Comparison of ENCODE assay signal across 10 mouse cellular contexts in genomic region chr1:91819237-91819636, GRCm38 (mm10). TPM values are rescaled to one million over a fixed set of nuclear protein-coding genes. Genes with fewer than 3 reads are reported as not detected.
A peak's percentile ranks its signal among the peaks of the same experiment; 100 is the strongest.
DNase-seq lines count a peak whose midpoint lies in the region; ATAC-seq and TF ChIP-seq lines count a peak whose summit lies in the region.
"Had no signal": no experiment of that assay in that cellular context is flagged by ENCODE, and none has a peak within 500 bp of the region (broad histone marks: within the 10 kb centered on the region; RNA-seq: fewer than 3 reads in every experiment).

No protein-coding gene starts in this region.

- DNase-seq in forebrain, postnatal 0 days, result no peak
- peak; percentile 41 for DNase-seq in lung, postnatal 10 days
- no peak for DNase-seq in lung, adult 18-20 months
- DNase-seq in retina, postnatal 1 day, result peak; percentile 53
- no peak for DNase-seq in right cerebral cortex, postnatal 10 days (ENCODE audit: low spot score in 2 of 2)
- no peak for DNase-seq in left cerebral cortex, adult 8-10 months (ENCODE audit: low spot score in 2 of 2)

- no peak overlapping the region for H3K9ac ChIP-seq in forebrain, postnatal 0 days
- H3K9ac ChIP-seq in forebrain, embryonic 15.5 days (replicated peaks), result no peak overlapping the region
- H3K9ac ChIP-seq: embryonic facial prominence, embryonic 15.5 days; limb, embryonic 12.5 days had no signal

- no peaks in the 10 kb centered on the region for H3K36me3 ChIP-seq in forebrain, postnatal 0 days (ENCODE audit: insufficient read depth)
- no peaks in the 10 kb centered on the region for H3K36me3 ChIP-seq in forebrain, embryonic 15.5 days
- H3K36me3 ChIP-seq: embryonic facial prominence, embryonic 15.5 days had no signal

- no peaks in the 10 kb centered on the region; the same call in 1 of the 2 replicates for H3K27me3 ChIP-seq in forebrain, postnatal 0 days (ENCODE audit: insufficient read depth, low read length)
- H3K27me3 ChIP-seq in forebrain, embryonic 15.5 days, result no peaks in the 10 kb centered on the region
- H3K27me3 ChIP-seq: embryonic facial prominence, embryonic 15.5 days; limb, embryonic 12.5 days had no signal

- no peaks in the 10 kb centered on the region for H3K4me1 ChIP-seq in forebrain, postnatal 0 days (ENCODE audit: insufficient read depth)
- H3K4me1 ChIP-seq in forebrain, embryonic 15.5 days, result no peaks in the 10 kb centered on the region
- H3K4me1 ChIP-seq in bone marrow, adult 2 months (ENCODE audit: control insufficient read depth, insufficient read depth, low read length), result no peaks in the 10 kb centered on the region

- H3K9me3 ChIP-seq in forebrain, postnatal 0 days (ENCODE audit: low read length), result no peaks in the 10 kb centered on the region
- H3K9me3 ChIP-seq in forebrain, embryonic 15.5 days, result no peaks in the 10 kb centered on the region
- H3K9me3 ChIP-seq: embryonic facial prominence, embryonic 15.5 days; limb, embryonic 12.5 days had no signal

- H3K4me3 ChIP-seq in forebrain, postnatal 0 days (ENCODE audit: low read depth, low read length), result no peak overlapping the region
- H3K4me3 ChIP-seq in forebrain, embryonic 15.5 days, result no peak overlapping the region
- H3K4me3 ChIP-seq in bone marrow, adult 2 months (replicated peaks; ENCODE audit: control insufficient read depth, low read depth, low read length), result no peak overlapping the region
- H3K4me3 ChIP-seq: embryonic facial prominence, embryonic 15.5 days; limb, embryonic 12.5 days had no signal

- no peak for TF ChIP-seq POLR2A in bone marrow, adult 2 months (IDR thresholded peaks at IDR 0.05; ENCODE audit: borderline replicate concordance, control insufficient read depth, low read depth, low read length)

- H3K27ac ChIP-seq in forebrain, postnatal 0 days (ENCODE audit: low read depth, low read length), result no peak overlapping the region
- H3K27ac ChIP-seq in forebrain, embryonic 15.5 days (replicated peaks), result no peak overlapping the region
- no peak overlapping the region for H3K27ac ChIP-seq in bone marrow, adult 2 months (ENCODE audit: control insufficient read depth, insufficient read depth, low read depth, low read length, poor library complexity)
- H3K27ac ChIP-seq: embryonic facial prominence, embryonic 15.5 days; limb, embryonic 12.5 days had no signal

- ATAC-seq in forebrain, postnatal 0 days, result no peak
- ATAC-seq in forebrain, embryonic 15.5 days (replicated peaks), result no peak

- WGBS in forebrain, postnatal 0 days, result 68% methylated on average over 9 of the region's 9 CpGs
- WGBS in forebrain, embryonic 15.5 days, result 65% methylated on average over 9 of the region's 9 CpGs
- 52% methylated on average over 9 of the region's 9 CpGs for WGBS in bone marrow, adult 2 months

- no peak overlapping the region for H3K4me2 ChIP-seq in forebrain, postnatal 0 days (ENCODE audit: low read depth)
- H3K4me2 ChIP-seq in forebrain, embryonic 15.5 days (replicated peaks), result no peak overlapping the region
- H3K4me2 ChIP-seq: limb, embryonic 12.5 days had no signal

- peak; percentile 45 for TF ChIP-seq CTCF in forebrain, postnatal 0 days (IDR thresholded peaks at IDR 0.05; ENCODE audit: low read depth)
- peak; percentile 22; the same call in 1 of the 2 replicates for TF ChIP-seq CTCF in bone marrow, adult 2 months (IDR thresholded peaks at IDR 0.05; ENCODE audit: control insufficient read depth, insufficient read depth, low read length)

RNA-seq across cellular contexts. Expression of gene Twist2, which starts 18.0 kb away (rescaled TPM):
- total RNA-seq in forebrain, postnatal 0 days (2014; rRNA removed), result 0.62 and 1.5 TPM in 2 replicates
- polyA plus RNA-seq in forebrain, postnatal 0 days (2015; fragmentation: Nextera tagmentation; extraction: Ambion mirVana), result 1.6 and 1.8 TPM in 2 replicates
- 0.29 and 0.86 TPM in 2 replicates for polyA plus RNA-seq in forebrain, embryonic 15.5 days (2015; fragmentation: Nextera tagmentation; extraction: Ambion mirVana)
- polyA plus RNA-seq in bone marrow, adult 2 months (2011; ENCODE audit: insufficient read depth, insufficient read length, low replicate concordance, missing spikeins), result 1.9 TPM in 1 of 2 replicates, not detected in the other
- total RNA-seq in left cerebral cortex, adult 8-10 months (2022), result 1 to 10 TPM; 1.3 to 2.4 (median 1.6) TPM

Comparison
In these comparisons a context has a peak if more than half of its experiments do, and no peak if none do; other contexts are left out.
1. DNase-seq: peak in lung, postnatal 10 days (single experiment) and retina, postnatal 1 day (single experiment); none in forebrain, postnatal 0 days (single experiment), lung, adult 18-20 months (0 of 2), right cerebral cortex, postnatal 10 days (0 of 2) and left cerebral cortex, adult 8-10 months (0 of 2).